Mouse (Mus musculus): ENCODE results near the gene Loxl1. TPM values are rescaled to one million over a fixed set of nuclear protein-coding genes. Genes with fewer than 3 reads are reported as not detected.

Gene Loxl1
- total RNA-seq (2023) = under 1 TPM in 1 of 2 experiments, not detected in 1; 0.15 TPM

GRCm38 (mm10) chr9:58312944-58313359 lies at the start of gene Loxl1:
Loxl1 (minus strand) TSS chr9:58313186.

GRCm38 (mm10) chr9:58253033-58253804 lies 59.8 kb downstream of the Loxl1 start, which contains the start of gene Stoml1:
Stoml1 (plus strand) TSS chr9:58253164.

GRCm38 (mm10) chr9:58249592-58250192 lies 63.3 kb downstream of the Loxl1 start, which contains the start of gene Pml:
Pml (minus strand) TSS chr9:58249786.

Other genes starting within 250 kb of the Loxl1 start
- gene Stra6, start 249.4 kb downstream of the Loxl1 start, total RNA-seq (2023) = not detected
- not detected for gene Ccdc33, start 194.4 kb downstream of the Loxl1 start, total RNA-seq (2023)
- not detected for gene Islr, start 108.9 kb downstream of the Loxl1 start, total RNA-seq (2023)
- 1 to 10 TPM; 6.3 to 8.5 TPM for gene Islr2, start 108.9 kb downstream of the Loxl1 start, total RNA-seq (2023)
- gene Pml, start 63.4 kb downstream of the Loxl1 start, total RNA-seq (2023) = 100 to 1,000 TPM; 378 to 447 TPM
- 100 to 1,000 TPM in 1 of 2 experiments, 10 to 100 TPM in 1; 74.9 to 103 TPM for gene Stoml1, start 60.0 kb downstream of the Loxl1 start, total RNA-seq (2023)
- not detected for gene Tbc1d21, start 57.3 kb upstream of the Loxl1 start, total RNA-seq (2023)
- gene Insyn1, start 175.4 kb upstream of the Loxl1 start, total RNA-seq (2023) = not detected
- gene Cd276, start 242.3 kb upstream of the Loxl1 start, total RNA-seq (2023) = 1 to 10 TPM in 1 of 2 experiments, under 1 TPM in 1; 0.86 to 1.3 TPM

Data from B cell, adult 67 days (primary cell).